Mouse (Mus musculus) CD4-positive, CD25-positive, alpha-beta regulatory T cell, adult 2 months (primary cell): ENCODE data around the gene Mtmr14.
A peak's percentile ranks its signal among the peaks of the same experiment; 100 is the strongest.

Source experiments
- DNase-seq: peaks from one replicate; pipeline ENCODE4 v3.0.0-alpha.2; 2012; ENCODE audit warnings: low read depth, low spot score

Gene Mtmr14

DNA sequence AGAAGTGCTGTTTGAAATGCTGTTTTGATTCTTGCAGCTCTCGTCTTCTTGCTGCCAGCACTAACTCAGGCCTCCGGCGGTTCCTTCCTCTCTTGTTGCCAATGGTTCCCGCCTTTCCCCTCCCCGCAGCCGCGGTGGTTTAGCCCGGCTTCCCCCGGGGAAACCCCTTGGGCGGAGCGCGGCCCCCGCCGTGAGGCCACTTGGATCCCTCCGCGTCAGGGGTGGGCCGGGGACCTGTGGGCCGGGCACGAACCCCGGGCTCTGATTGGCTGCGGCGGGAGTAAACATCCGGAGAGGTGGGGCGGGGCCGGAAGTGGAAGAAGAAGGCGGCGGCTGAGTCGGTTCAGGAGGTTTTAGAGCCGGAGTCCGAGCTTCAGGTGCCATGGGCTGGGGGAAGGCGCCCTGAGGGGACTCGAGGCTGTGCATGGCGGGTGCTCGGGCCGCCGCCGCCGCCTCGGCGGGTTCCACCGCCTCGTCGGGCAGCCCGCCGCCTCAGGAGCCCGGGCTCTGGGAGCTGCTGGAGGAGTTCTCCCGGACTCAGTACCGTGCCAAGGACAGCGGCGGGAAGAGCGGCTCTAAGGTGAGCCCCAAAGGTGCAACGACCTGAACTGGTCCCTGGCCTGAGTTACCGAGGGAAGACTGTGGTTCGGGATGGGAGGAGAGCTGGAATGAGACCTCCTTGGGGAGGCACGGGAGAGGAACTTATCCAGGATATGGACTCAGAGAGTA lies at the start of gene Mtmr14:
Gene Mtmr14, plus strand, starts transcription at position 302 of the 729 bp plus-strand sequence.
- peak; percentile 99 for DNase-seq

DNA sequence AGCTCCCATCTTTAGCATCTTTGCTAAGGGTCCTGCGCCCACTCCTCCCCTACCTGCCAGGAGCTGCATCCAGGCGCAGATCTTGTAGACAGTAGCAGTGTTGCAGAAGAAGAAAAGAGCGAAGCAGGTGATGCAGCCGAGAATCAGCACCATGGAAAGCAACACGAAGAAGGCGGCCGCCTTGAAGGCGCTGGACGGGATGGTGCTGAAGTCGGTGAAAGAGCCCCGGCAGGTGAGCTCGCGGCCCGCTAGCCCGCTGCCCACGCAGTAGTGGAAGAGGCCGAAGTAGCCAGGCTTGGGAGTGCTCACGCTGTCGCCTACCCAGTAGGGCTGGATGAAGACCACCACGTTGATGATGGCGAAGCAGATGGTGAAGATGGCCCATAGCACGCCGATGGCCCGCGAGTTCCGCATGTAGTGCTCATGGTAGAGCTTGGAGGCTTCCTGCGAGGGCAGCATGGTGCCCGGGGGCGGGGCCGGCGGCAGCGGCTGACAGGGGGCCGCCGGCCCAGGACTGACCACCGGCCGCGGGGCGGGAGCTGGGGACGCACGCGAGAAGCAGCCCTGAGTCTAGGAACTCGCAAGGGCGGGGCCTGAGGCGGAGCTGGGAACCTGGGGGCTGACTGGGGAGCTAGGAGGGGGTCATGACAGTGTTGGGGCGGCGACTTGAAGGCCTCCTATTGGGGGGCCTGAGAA lies 43.7 kb upstream of the Mtmr14 start:
- peak; percentile 14 for DNase-seq

DNA sequence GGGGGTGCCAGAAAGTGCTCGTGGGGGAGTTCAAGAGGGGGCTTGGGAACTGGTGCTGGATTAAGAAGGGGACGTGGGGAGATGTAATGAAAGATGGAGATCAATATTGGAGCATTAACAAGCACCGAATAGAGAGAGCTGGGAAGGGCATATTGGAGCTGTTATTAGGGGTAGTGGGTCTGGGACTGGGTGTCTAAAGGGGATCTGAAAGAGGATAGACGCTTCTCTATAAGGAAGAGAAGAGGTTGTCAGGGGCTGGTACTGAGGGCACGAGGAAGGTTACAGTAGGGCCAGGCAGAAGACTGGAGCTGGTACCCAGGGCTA lies 43.2 kb upstream of the Mtmr14 start:
- DNase-seq = no peak

DNA sequence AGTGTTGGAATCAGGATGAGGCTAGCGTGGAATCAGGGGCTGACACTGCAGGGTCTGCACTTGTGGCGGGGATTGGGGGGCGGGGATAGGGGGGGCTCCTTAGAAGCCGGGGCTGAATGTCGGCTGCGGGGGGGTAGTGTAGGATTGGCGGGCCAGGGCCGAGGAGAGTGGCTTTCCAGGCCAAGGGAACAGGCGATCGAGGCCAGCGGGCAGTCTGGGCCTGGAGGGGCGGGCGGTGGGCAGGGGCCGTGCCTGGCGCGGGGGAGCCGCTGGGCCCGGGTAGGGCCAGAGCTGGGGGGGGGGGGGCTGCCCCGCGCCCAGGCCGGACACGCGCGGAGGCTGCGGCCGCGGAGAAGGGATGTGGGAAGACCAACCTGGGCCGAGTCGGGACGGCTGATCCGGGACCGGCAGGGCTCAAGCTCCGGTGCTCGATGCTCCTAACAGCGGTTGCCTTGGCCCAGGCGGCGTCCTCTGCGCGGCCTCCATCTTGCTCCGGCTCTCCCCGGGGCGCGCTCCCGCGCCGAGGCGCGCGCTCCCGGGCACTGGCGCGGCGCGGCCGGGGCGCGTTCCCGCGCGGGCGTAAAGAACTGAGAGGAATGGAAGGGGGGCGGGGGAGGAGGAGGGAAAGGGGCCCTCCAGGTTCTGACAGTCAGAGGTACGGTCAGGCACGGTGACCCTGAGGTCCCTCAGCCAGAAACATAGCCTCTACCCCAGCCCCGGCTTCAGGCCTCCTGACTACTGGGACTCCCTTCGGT lies 42.6 kb upstream of the Mtmr14 start, which contains the start of gene Lhfpl4:
Gene Lhfpl4, minus strand, starts transcription at position 544 of the 755 bp plus-strand sequence.
- DNase-seq = no peak

DNA sequence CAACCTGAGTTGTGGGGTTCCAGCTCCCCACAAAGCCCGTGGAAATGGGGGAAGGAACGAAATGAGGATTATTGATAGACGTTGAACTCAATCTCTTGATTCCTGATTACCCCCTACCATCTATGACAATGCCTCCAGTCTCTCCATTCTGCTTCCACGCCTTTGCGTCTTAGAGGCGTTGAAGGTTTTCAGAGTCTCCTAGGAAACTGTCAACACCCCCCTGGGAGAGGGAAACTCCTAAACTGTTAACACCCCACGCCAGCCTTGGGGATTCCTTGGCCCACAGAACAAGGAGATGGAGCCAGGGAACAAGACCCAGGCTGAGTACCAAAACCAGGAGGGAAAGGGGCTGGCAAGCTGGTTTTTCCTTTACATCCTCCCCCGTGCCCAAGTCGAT lies 42.0 kb upstream of the Mtmr14 start:
- no peak for DNase-seq

DNA sequence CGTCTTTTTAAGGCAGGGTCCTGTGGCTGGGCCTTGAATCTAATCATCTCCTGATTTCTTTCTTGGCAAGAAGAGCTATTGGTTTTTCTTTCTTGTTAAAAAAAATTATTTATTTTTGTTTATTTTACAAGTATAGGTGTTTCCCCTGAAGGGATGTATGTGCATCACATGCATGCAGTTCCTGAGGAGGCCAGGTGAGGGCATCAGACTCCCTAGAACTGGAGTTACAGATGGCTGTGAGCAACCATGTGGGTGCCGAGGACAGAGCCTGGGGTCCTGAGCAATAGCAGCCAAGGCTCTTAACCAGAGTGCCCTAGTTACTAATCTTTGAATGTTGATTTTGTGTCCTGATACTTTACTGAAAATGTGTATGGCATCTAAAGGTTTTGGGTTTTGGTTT lies 21.4 kb upstream of the Mtmr14 start:
- DNase-seq = no peak

DNA sequence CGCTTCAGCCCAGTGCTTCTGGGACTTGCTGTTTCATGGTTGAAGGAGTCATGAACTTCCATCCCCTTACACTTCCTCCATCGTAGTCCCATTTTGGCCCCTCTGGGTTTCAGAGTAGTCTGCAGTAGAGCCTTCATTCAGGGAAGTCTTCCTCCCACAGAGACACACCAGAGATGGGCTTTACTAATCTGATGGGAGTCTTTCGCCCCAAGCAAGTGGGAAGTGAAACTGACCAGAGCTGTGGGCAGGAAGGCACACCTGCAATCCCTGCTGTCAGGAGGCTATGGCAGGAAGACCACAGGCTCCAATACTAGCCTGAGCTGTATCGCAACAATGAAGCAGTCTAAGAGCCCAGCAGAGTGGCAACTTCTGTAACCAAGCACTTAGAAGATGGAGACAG lies 11.8 kb upstream of the Mtmr14 start:
- DNase-seq = no peak

DNA sequence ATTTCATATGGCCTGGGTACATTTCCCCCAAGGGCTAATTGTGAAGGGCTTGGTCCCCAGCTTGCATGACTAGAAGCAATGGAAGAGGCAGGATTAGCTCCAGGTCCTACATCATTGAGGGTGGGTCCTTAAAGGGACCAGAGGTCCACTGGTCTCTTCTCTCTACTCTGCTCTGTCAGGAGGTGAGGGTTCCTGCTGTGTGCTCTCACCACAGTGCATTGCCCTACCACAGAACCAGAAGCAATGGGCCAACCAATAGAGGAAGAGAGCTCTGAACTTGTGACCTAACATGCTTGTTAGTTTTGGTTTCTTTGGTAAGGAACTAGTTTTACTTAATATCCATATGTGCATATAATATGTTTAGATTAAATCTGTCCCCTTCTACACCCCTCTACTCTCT lies 10.9 kb upstream of the Mtmr14 start:
- DNase-seq = no peak

DNA sequence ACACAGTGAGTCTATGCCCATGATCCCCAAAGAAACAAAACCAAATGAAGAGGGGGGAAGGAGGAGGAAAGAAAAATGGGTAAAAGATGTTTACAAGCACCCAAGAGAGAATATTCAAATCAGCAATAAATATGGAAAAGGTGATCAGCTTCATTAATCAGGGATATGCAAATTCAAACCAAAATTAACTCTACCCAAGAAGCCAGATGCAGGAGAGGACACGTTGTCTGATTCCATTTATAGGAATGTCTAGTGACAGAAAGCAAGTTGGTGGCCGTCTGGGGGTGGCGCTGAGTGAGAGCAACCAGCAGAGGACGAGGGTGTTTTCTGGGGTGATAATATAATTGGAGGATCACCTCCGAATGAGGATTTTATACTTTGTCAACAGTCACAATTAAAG lies 2.5 kb upstream of the Mtmr14 start:
- no peak for DNase-seq

DNA sequence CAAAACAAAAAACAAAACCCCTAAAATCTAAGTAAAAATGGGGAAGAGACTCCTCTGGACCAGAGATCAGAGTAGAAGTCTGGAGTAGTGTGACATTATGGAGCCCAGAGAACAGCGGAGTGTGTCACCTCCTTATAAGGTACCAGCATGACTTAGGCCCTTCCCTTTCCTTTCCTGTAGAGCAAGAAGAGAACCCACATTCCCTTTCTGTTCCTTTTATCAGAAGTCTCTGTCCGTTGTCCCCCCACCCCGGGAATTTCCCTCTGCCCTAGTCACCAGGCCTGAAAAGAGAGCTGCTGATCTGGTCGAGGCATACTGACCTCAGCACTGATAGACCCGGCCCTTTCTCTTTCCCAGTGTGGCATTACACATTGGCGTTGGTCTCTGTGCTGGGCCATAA lies 799 bp downstream of the Mtmr14 start:
- peak; percentile 22 for DNase-seq

DNA sequence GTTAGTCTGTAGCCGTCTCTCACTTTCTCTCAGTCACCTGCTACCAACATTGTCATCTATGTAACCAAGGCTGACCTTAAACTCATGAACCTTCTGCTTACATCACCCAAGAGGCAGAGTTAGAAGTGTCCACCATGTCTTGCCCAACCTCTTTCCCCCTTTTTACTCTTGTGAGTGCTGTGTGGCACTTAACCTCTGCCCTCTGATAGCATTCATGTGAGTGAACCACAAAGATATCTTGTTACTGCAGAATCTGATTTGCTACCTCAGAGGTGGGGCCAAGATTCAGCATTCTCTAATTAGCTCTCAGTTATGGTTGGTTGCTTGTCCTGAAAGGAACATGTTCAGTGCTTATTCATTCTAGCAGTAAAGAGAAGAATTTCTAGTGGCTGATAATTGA lies 5.1 kb downstream of the Mtmr14 start:
- DNase-seq = no peak

DNA sequence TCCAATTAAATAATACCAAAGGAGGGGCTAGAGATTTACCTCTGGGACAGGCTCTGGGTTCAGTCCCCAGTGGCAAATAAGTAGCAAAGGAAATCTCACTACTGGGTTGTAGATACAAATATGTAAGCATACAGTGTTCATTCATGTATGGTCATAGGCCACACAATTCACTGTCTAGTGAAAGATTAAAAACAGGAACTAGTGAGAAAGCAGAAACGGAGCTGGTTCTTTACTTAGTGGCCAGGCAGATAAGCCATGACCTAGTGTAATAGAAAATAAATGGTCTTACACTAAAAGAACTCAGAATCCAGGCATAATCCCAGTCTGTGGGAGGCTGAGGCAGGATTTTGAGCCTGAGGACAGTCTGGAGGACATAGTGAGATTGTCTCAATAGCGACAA lies 7.9 kb downstream of the Mtmr14 start:
- no peak for DNase-seq

DNA sequence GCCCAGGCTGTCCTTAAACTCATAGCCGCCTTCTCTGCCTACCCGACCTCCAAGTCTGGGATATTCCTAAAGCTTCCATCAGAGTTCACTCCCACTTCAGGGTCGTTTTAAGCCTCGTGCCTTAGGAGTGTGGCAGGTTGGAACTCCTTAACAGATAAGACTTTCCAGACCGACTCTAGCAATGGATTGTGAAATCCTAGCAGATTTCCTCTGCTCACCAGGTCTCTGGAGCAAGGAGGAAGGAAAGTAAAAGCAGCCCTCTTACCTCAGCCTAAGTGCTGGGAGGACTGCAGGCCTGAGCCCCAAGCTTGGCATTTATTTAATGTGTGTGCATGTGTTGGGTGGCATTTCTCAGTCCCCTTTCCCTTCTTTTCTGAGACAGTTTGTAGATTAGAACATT lies 13.1 kb downstream of the Mtmr14 start:
- no peak for DNase-seq

DNA sequence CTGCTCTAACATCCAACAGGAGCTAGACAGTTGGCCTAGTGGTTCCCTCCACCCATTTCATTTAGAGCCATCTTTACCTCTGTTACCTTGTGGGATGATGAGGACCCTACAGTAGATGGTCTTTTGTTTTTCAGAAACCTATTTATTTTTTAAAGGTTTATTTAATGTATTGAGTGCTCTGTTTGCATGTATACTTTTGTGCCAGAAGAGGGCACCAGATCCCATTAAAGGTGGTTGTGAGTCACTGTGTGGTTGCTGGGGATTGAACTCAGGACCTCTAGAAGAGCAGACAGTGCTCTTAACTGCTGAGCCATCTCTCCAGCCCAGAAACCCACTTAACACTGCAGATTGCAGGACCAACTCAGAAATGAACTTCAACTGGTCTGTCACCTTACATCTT lies 14.3 kb downstream of the Mtmr14 start:
- DNase-seq = peak; percentile 20

DNA sequence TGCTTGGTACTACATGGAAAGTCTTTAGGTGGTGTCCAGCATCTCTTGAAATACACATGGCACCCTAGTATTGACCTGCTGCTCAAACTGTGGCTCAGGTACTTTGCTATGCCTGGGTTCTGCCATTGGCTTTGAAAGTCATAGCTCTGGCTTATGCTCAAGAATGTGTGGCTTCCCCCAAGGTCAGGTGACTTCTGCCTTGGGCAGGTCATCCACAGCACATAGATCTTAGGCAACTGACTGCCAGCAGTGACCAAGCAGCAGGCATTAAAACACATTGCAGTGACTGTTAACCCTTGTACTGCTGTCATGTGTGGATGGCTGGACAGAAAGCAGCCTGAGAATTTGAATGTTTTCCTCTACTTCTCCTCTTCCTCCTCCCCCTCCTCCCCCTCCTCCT lies 17.3 kb downstream of the Mtmr14 start:
- no peak for DNase-seq

DNA sequence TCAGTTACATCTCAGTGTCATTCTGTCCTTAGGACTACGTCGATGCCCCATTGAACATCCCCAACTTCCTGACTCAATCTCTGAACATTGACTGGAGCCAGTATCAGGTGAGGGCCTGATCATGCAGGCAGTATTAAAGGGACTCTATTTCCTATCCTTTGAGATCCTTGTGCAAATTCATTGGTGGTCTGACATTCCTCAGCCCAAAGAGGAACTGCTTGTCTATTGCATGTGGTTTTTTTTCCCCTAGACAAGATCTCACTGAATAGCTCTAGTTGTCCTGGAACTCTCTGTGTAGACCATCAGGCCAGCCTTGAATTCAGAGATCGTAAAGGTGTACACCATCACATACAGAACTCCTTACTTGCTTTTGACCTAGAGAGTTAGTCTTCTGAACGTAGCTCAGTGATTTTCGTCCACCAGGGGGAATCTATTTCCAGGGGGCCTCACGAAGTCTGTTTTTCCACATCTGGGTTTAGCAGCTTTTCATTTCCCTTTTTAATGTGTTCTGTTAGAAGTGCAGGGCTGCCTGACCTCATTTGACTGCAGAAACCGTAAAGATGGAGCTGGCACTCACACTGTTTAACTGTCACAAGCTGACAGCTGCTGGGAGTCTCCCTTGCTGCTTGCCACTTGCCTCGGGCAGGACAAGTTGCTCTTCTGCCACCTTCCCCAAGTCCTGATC lies 23.7 kb downstream of the Mtmr14 start:
- DNase-seq = no peak

DNA sequence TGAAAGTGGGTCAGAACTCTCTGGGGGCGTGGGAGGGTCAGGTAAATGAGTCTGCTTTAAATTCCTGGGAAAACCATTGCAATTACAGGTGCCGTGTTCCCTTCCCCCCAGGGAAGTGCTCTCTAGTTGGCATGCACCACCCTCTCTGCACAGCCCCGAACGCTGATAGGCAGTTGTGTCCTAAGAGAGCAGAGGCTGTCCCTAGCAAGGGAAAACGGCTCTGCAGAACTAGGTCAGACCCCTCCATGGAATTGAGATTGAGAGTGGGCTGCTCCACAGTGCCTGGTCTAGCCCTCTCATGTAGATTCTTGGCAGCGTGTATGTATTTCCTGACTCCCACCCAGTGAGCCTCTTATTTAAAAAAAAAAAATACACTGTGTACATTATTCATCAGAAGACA lies 25.9 kb downstream of the Mtmr14 start:
- DNase-seq = no peak

DNA sequence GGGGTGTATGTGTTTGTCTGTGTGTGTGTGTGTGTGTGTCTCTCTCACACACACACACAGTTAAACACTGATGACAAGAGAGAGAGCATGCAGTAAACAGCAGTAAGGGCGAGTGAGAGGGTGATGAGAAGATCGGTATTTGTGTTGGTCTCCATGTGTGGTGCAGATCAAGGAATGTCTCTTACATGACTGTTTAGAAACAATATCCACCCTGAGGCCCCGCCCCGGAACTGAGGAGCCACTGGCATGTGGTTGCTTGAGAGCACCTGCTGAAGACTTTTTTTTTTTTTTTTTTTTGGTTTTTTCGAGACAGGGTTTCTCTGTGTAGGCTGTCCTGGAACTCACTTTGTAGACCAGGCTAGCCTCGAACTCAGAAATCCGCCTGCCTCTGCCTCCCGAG lies 26.8 kb downstream of the Mtmr14 start:
- no peak for DNase-seq

DNA sequence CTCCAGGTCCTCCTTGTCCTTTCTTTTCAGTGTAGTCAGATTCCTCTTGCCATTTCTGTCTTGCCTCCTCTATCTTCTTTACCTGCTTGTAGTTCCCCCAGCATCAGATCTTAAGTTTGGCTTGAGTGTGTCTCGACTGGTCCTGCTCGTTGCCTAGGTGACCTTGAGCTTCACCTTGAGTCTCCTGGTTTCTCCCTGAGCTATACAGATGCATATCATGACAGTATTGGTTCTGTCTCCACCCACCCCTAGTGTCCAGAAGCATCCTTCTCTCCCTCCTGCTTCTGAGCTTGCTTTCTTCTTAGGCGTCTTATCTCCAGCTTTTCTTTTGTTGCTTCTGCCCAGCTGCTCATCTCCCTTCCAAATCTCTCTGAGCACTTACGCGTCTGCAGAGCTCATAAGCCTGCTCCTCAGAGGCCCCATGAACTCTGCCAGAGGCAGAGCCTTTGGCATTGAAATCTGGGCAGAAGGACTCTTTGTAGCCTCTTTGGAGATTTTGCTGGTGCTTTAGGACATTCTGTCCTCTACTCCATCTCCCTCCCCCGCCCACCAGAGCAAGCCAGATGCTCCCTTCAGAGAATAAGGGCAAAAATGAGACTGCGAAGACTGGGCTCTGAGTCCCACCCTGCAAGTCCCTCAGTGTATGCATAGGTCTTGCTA lies 29.5 kb downstream of the Mtmr14 start:
- no peak for DNase-seq

DNA sequence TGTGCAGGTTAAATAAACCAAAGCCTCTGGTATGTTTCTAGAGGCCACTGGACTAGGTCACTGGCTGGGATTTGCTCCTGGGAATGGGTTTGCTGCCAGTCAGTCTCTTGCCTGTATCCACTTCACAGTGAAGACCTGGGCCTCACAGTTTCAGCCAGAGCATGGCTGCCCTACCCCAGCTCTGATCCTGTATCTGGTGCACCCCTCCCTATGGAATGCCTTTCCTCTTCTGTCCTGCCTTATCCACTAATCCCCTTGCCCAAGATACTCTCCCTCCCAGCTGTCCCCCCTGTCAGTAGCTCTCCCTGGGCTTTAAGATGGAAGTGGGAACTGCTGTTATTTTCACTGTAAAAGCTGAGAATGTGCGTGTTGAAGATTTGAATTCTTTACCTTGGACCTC lies 30.3 kb downstream of the Mtmr14 start:
- no peak for DNase-seq

DNA sequence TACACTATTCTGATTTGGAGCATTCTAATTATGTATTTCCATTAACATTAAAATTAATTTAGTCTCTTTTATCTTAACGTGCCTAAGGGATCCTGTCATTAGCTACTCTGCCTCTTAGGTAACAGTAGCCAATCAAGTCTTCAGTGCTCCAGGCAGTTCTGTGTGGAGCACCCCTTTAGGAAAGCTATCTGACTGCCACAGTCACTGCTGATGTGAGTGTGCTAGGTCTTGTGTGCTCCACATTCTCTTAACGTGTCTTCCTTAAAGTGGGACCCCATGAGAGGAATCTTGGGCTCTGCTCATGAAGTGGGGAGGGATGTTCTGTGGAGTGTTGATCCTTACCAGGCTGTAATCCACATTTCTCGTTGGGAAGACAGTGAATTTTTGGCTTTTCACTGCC lies 34.7 kb downstream of the Mtmr14 start:
- DNase-seq = no peak

DNA sequence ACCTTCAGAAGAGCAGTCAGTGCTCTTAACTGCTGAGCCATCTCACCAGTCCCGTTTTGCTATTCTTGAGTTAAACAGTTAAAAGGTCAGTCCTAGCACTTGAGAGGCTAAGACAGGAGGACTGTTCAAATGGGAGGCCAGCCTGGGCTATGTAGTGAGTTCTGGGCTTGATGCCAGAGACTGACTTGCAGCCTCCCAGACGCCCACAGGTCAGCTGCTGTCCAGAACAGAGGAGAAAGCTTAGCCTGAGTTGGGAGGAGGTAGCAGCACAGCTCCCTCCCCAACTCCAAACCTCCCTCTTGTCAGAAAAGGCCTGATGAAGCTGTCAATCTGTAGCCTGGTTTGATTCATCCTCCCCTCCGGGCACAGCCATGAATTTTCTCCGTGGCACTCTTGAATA lies 39.2 kb downstream of the Mtmr14 start:
- DNase-seq = no peak
